17 mouse cellular contexts compared by ENCODE assay signal in genomic region chr13:34316511-34316910, GRCm38 (mm10). TPM values are rescaled to one million over a fixed set of nuclear protein-coding genes. Genes with fewer than 3 reads are reported as not detected.
DNase-seq lines count a peak whose midpoint lies in the region; ATAC-seq and TF ChIP-seq lines count a peak whose summit lies in the region.
"Had no signal": no experiment of that assay in that cellular context is flagged by ENCODE, and none has a peak within 500 bp of the region (broad histone marks: within the 10 kb centered on the region; RNA-seq: fewer than 3 reads in every experiment).

No protein-coding gene starts in this region.

- CTCF ChIA-PET in Patski (lab: Charles Lee), result interaction anchor here (0.7 to 1.5 kb wide), 3 partner anchors 9 to 106 kb away, joined by 3 read pairs; no protein-coding TSS in a partner anchor

- H3K36me3 ChIP-seq in forebrain, embryonic 11.5 days (ENCODE audit: control insufficient read depth, insufficient read depth, low read length), result no peaks in the 10 kb centered on the region
- H3K36me3 ChIP-seq in forebrain, postnatal 0 days (ENCODE audit: insufficient read depth), result no peaks in the 10 kb centered on the region
- H3K36me3 ChIP-seq in liver, embryonic 14.5 days (replicated peaks; ENCODE audit: control insufficient read depth, insufficient read depth, low read depth), result peaks cover 26% of the 10 kb centered on the region
- H3K36me3 ChIP-seq: embryonic facial prominence, embryonic 13.5 days; hindbrain, embryonic 12.5 days; limb, embryonic 10.5 days; neural tube, embryonic 13.5 days had no signal

- intact Hi-C loops in left cerebral cortex, postnatal 14 days (cut with DNase I), result no loop called here

- H3K4me1 ChIP-seq in forebrain, embryonic 11.5 days (replicated peaks; ENCODE audit: control insufficient read depth, insufficient read depth, low read length), result 0 out of 2 replicates have a peak, but pooled peaks cover 2% of the 10 kb centered on the region
- 0 out of 2 replicates have a peak, but pooled peaks cover 4% of the 10 kb centered on the region for H3K4me1 ChIP-seq in forebrain, postnatal 0 days (ENCODE audit: insufficient read depth)
- peaks cover 50 to 60% of the 10 kb centered on the region in 2 experiments for H3K4me1 ChIP-seq in liver, embryonic 14.5 days (replicated peaks; ENCODE audit: control insufficient read depth in 2 of 2, insufficient read depth in 2 of 2, low read length in 1 of 2)
- H3K4me1 ChIP-seq: limb, embryonic 10.5 days; neural tube, embryonic 13.5 days had no signal

- in situ Hi-C loops in Patski (cut with MboI; ENCODE audit: low pct_unique_long_range_greater_than_20kb), result no loop called here

- TF ChIP-seq EP300 in liver, embryonic 14.5 days (IDR thresholded peaks at IDR 0.05; ENCODE audit: low read depth), result no peak

- H3K9me3 ChIP-seq in forebrain, embryonic 11.5 days (ENCODE audit: control insufficient read depth, low read length), result no peaks in the 10 kb centered on the region
- no peaks in the 10 kb centered on the region for H3K9me3 ChIP-seq in forebrain, postnatal 0 days (ENCODE audit: low read length)
- no peaks in the 10 kb centered on the region for H3K9me3 ChIP-seq in liver, embryonic 14.5 days (ENCODE audit: control insufficient read depth, low read length)
- H3K9me3 ChIP-seq: embryonic facial prominence, embryonic 13.5 days; forebrain, embryonic 12.5 days; hindbrain, embryonic 12.5 days; limb, embryonic 10.5 days; neural tube, embryonic 13.5 days had no signal

- H3K27ac ChIP-seq in forebrain, embryonic 11.5 days (ENCODE audit: low read depth, low read length), result no peak overlapping the region
- H3K27ac ChIP-seq in forebrain, postnatal 0 days (ENCODE audit: low read depth, low read length), result no peak overlapping the region
- peak overlapping the region; percentile 12; the same call in 1 of the 2 replicates for H3K27ac ChIP-seq in liver, embryonic 14.5 days
- H3K27ac ChIP-seq: embryonic facial prominence, embryonic 13.5 days; forebrain, embryonic 12.5 days; hindbrain, embryonic 12.5 days; limb, embryonic 10.5 days; neural tube, embryonic 13.5 days had no signal

- H3K27me3 ChIP-seq in forebrain, embryonic 11.5 days (ENCODE audit: control insufficient read depth, insufficient read depth, low read length), result no peaks in the 10 kb centered on the region
- no peaks in the 10 kb centered on the region for H3K27me3 ChIP-seq in forebrain, postnatal 0 days (ENCODE audit: insufficient read depth, low read length)
- H3K27me3 ChIP-seq in Patski, result no peaks in the 10 kb centered on the region
- H3K27me3 ChIP-seq in liver, embryonic 14.5 days (ENCODE audit: control insufficient read depth, insufficient read depth, low read length), result no peaks in the 10 kb centered on the region
- H3K27me3 ChIP-seq: embryonic facial prominence, embryonic 13.5 days; forebrain, embryonic 12.5 days; hindbrain, embryonic 12.5 days; neural tube, embryonic 13.5 days had no signal

- 90% methylated on average over 6 of the region's 6 CpGs for WGBS in forebrain, embryonic 11.5 days
- 86% methylated on average over 6 of the region's 6 CpGs for WGBS in forebrain, postnatal 0 days
- 79% methylated on average over 6 of the region's 6 CpGs for WGBS in liver, embryonic 14.5 days (ENCODE audit: insufficient replicate concordance)

- no peak overlapping the region for H3K4me3 ChIP-seq in forebrain, embryonic 11.5 days (ENCODE audit: low read depth, low read length)
- no peak overlapping the region for H3K4me3 ChIP-seq in forebrain, postnatal 0 days (ENCODE audit: low read depth, low read length)
- H3K4me3 ChIP-seq in liver, embryonic 14.5 days (ENCODE audit: insufficient read depth in 1 of 2, low read depth in 2 of 2, low read length in 2 of 2), result no peak overlapping the region
- H3K4me3 ChIP-seq: embryonic facial prominence, embryonic 13.5 days; forebrain, embryonic 12.5 days; hindbrain, embryonic 12.5 days; limb, embryonic 10.5 days; neural tube, embryonic 13.5 days had no signal

- H3K4me2 ChIP-seq in forebrain, embryonic 11.5 days (ENCODE audit: low read depth, low read length, severe bottlenecking), result no peak overlapping the region
- no peak overlapping the region for H3K4me2 ChIP-seq in forebrain, postnatal 0 days (ENCODE audit: low read depth)
- no peak overlapping the region for H3K4me2 ChIP-seq in liver, embryonic 14.5 days (ENCODE audit: low read depth)
- H3K4me2 ChIP-seq: embryonic facial prominence, embryonic 13.5 days; forebrain, embryonic 12.5 days; hindbrain, embryonic 12.5 days; neural tube, embryonic 13.5 days had no signal

- no peak overlapping the region for H3K9ac ChIP-seq in forebrain, embryonic 11.5 days (ENCODE audit: low read length)
- no peak overlapping the region for H3K9ac ChIP-seq in forebrain, postnatal 0 days
- H3K9ac ChIP-seq in liver, embryonic 14.5 days (replicated peaks), result no peak overlapping the region
- H3K9ac ChIP-seq: embryonic facial prominence, embryonic 13.5 days; forebrain, embryonic 12.5 days; hindbrain, embryonic 12.5 days; neural tube, embryonic 13.5 days had no signal

- TF ChIP-seq CTCF in forebrain, postnatal 0 days (IDR thresholded peaks at IDR 0.05; ENCODE audit: low read depth), result no peak
- TF ChIP-seq CTCF in Patski (IDR thresholded peaks at IDR 0.05), result no peak
- no peak for TF ChIP-seq CTCF in liver, embryonic 14.5 days (IDR thresholded peaks at IDR 0.05; ENCODE audit: low read depth)

- POLR2A ChIA-PET in Patski (lab: Charles Lee), result no interaction called here

- no peak for ATAC-seq in forebrain, embryonic 11.5 days (replicated peaks; ENCODE audit: low FRiP score)
- no peak for ATAC-seq in forebrain, postnatal 0 days
- ATAC-seq in Patski, result peak; percentile 12
- ATAC-seq in liver, embryonic 14.5 days (ENCODE audit: insufficient read depth), result no peak

- peak; percentile 44 for DNase-seq in forebrain, embryonic 11.5 days (ENCODE audit: low spot score)
- DNase-seq in forebrain, postnatal 0 days, result no peak
- peak; percentile 31 to 47 for DNase-seq in lung, adult 18-20 months
- DNase-seq in lung, postnatal 25 days (ENCODE audit: low spot score), result no peak
- DNase-seq in Patski (ENCODE audit: low read depth, low spot score), result no peak
- no peak for DNase-seq in liver, embryonic 14.5 days (ENCODE audit: low read depth in 3 of 3, low spot score in 3 of 3)
- DNase-seq in left cerebral cortex, adult 11 months (ENCODE audit: low spot score), result no peak
- no peak for DNase-seq in left cerebral cortex, postnatal 14 days (ENCODE audit: low spot score in 2 of 2)
- DNase-seq: cerebellum, adult 2 months; layer of hippocampus, adult 9-11 months; thymus, adult 18-20 months had no signal

RNA-seq across cellular contexts. Expression of gene Slc22a23, which starts 28.5 kb away (rescaled TPM):
- polyA plus RNA-seq in forebrain, embryonic 11.5 days (2014; fragmentation: Nextera tagmentation; extraction: Ambion mirVana), result 16.9 and 18.5 TPM in 2 replicates
- total RNA-seq in forebrain, postnatal 0 days (2014; rRNA removed), result 74.8 and 87.9 TPM in 2 replicates
- 8.7 and 10.3 TPM in 2 replicates for polyA plus RNA-seq in forebrain, postnatal 0 days (2015; fragmentation: Nextera tagmentation; extraction: Ambion mirVana)
- polyA plus RNA-seq in Patski (2021), result 70.6 TPM
- 21.4 and 24.4 TPM in 2 replicates for polyA plus RNA-seq in liver, embryonic 14.5 days (2012; rRNA removed)
- polyA plus RNA-seq in liver, embryonic 14.5 days (2014; fragmentation: Nextera tagmentation; extraction: Ambion mirVana), result 9.3 and 11.9 TPM in 2 replicates
- total RNA-seq in left cerebral cortex, postnatal 14 days (2021), result 10 to 100 TPM; 66.2 to 70.6 TPM
- total RNA-seq: granulocyte monocyte progenitor cell, adult 5-6 weeks had no signal

Comparison
In these comparisons a context has a peak if more than half of its experiments do, and no peak if none do; other contexts are left out.
1. DNase-seq: peak in forebrain, embryonic 11.5 days (single experiment) and lung, adult 18-20 months (2 of 2); none in forebrain, postnatal 0 days (single experiment), lung, postnatal 25 days (single experiment), Patski (single experiment), liver, embryonic 14.5 days (0 of 3), left cerebral cortex, adult 11 months (single experiment) and left cerebral cortex, postnatal 14 days (0 of 2).